Mouse (Mus musculus): ENCODE results near the gene Troap. TPM values are rescaled to one million over a fixed set of nuclear protein-coding genes. Genes with fewer than 3 reads are reported as not detected.

The Troap gene
- 5.9 and 7.5 TPM in 2 replicates for polyA plus RNA-seq (2012; rRNA removed)

- TF ChIP-seq POLR2A (IDR thresholded peaks at IDR 0.05; ENCODE audit: low read depth, low read length) = no peak
- TF ChIP-seq CTCF (IDR thresholded peaks at IDR 0.05; ENCODE audit: extremely low read depth, insufficient read depth, insufficient read length, insufficient replicate concordance) = no peak
- 19% methylated on average over 9 of the region's 9 CpGs for WGBS
- H3K27me3 ChIP-seq (ENCODE audit: control insufficient read depth, insufficient read depth, low read length) = no peaks in the 10 kb centered on the region
- H3K27ac ChIP-seq (ENCODE audit: insufficient read depth, low read length) = peak within 1 kb of the TSS; percentile 89
- peaks cover 6% of the 10 kb centered on the region for H3K4me1 ChIP-seq (ENCODE audit: control insufficient read depth, insufficient read depth, insufficient read length)
- peak within 1 kb of the TSS; percentile 89 for H3K4me3 ChIP-seq (ENCODE audit: extremely low read depth, insufficient read depth, insufficient read length)
- H3K36me3 ChIP-seq (ENCODE audit: control insufficient read depth, insufficient read depth, low read length) = no peaks in the 10 kb centered on the region
- DNase-seq (ENCODE audit: low read depth in 1 of 2, low spot score in 2 of 2) = no peak
These were observed at the start of gene Troap for GRCm38 (mm10) chr15:99074019-99074599. Troap (plus strand) TSS chr15:99074575.

GRCm38 (mm10) chr15:99024668-99025314 is 49.6 kb upstream of the Troap start:
- no peak overlapping the region for H3K4me3 ChIP-seq (ENCODE audit: extremely low read depth, insufficient read depth, insufficient read length)
- peak; percentile 61 to 72 for DNase-seq (ENCODE audit: low read depth in 1 of 2, low spot score in 2 of 2)
- 15% methylated on average over 7 of the region's 8 CpGs for WGBS

GRCm38 (mm10) chr15:99025414-99025813 is 49.0 kb upstream of the Troap start:
- TF ChIP-seq POLR2A (IDR thresholded peaks at IDR 0.05; ENCODE audit: low read depth, low read length) (no peak), CTCF (IDR thresholded peaks at IDR 0.05; ENCODE audit: extremely low read depth, insufficient read depth, insufficient read length, insufficient replicate concordance) (no peak)
- WGBS = 59% methylated on average over 13 of the region's 13 CpGs
- no peak overlapping the region for H3K27ac ChIP-seq (ENCODE audit: insufficient read depth, low read length)
- no peaks in the 10 kb centered on the region for H3K36me3 ChIP-seq (ENCODE audit: control insufficient read depth, insufficient read depth, low read length)
- no peak overlapping the region for H3K4me3 ChIP-seq (ENCODE audit: extremely low read depth, insufficient read depth, insufficient read length)
- no peaks in the 10 kb centered on the region for H3K27me3 ChIP-seq (ENCODE audit: control insufficient read depth, insufficient read depth, low read length)
- DNase-seq (ENCODE audit: low read depth in 1 of 2, low spot score in 2 of 2) = no peak
- H3K4me1 ChIP-seq (ENCODE audit: control insufficient read depth, insufficient read depth, insufficient read length) = no peaks in the 10 kb centered on the region

More at GRCm38 (mm10) chr15:99024668-99025314, 49.6 kb upstream of the Troap start:
- TF ChIP-seq CTCF (IDR thresholded peaks at IDR 0.05; ENCODE audit: extremely low read depth, insufficient read depth, insufficient read length, insufficient replicate concordance) (peak; percentile 54; the same call in 1 of the 2 replicates), POLR2A (IDR thresholded peaks at IDR 0.05; ENCODE audit: low read depth, low read length) (no peak)
- no peaks in the 10 kb centered on the region for H3K27me3 ChIP-seq (ENCODE audit: control insufficient read depth, insufficient read depth, low read length)
- H3K36me3 ChIP-seq (ENCODE audit: control insufficient read depth, insufficient read depth, low read length) = no peaks in the 10 kb centered on the region
- no peak overlapping the region for H3K27ac ChIP-seq (ENCODE audit: insufficient read depth, low read length)
- no peaks in the 10 kb centered on the region for H3K4me1 ChIP-seq (ENCODE audit: control insufficient read depth, insufficient read depth, insufficient read length)

- no peak overlapping the region for H3K27ac ChIP-seq (ENCODE audit: insufficient read depth, low read length)
- H3K4me1 ChIP-seq (ENCODE audit: control insufficient read depth, insufficient read depth, insufficient read length) = peaks cover 3% of the 10 kb centered on the region; the same call in 1 of the 2 replicates
- no peaks in the 10 kb centered on the region for H3K36me3 ChIP-seq (ENCODE audit: control insufficient read depth, insufficient read depth, low read length)
- no peak for TF ChIP-seq CTCF (IDR thresholded peaks at IDR 0.05; ENCODE audit: extremely low read depth, insufficient read depth, insufficient read length, insufficient replicate concordance)
- TF ChIP-seq POLR2A (IDR thresholded peaks at IDR 0.05; ENCODE audit: low read depth, low read length) = no peak
- H3K4me3 ChIP-seq (ENCODE audit: extremely low read depth, insufficient read depth, insufficient read length) = no peak overlapping the region
- no peaks in the 10 kb centered on the region for H3K27me3 ChIP-seq (ENCODE audit: control insufficient read depth, insufficient read depth, low read length)
- WGBS = 53% methylated on average over 4 of the region's 4 CpGs
- peak; percentile 20 to 57 for DNase-seq (ENCODE audit: low read depth in 1 of 2, low spot score in 2 of 2)
These were observed 48.1 kb upstream of the Troap start for GRCm38 (mm10) chr15:99026259-99026658.

GRCm38 (mm10) chr15:99027116-99027515 is 47.3 kb upstream of the Troap start:
- H3K4me3 ChIP-seq (ENCODE audit: extremely low read depth, insufficient read depth, insufficient read length) = no peak overlapping the region
- TF ChIP-seq CTCF (IDR thresholded peaks at IDR 0.05; ENCODE audit: extremely low read depth, insufficient read depth, insufficient read length, insufficient replicate concordance) = no peak

GRCm38 (mm10) chr15:99028874-99029458 is 45.4 kb upstream of the Troap start:
- no peak for TF ChIP-seq CTCF (IDR thresholded peaks at IDR 0.05; ENCODE audit: extremely low read depth, insufficient read depth, insufficient read length, insufficient replicate concordance)
- TF ChIP-seq POLR2A (IDR thresholded peaks at IDR 0.05; ENCODE audit: low read depth, low read length) = no peak
- WGBS = 4% methylated on average over 10 of the region's 10 CpGs
- Histone ChIP-seq H3K4me3 (ENCODE audit: extremely low read depth, insufficient read depth, insufficient read length) (peak overlapping the region; percentile 69; the same call in 1 of the 2 replicates), H3K27me3 (ENCODE audit: control insufficient read depth, insufficient read depth, low read length) (no peaks in the 10 kb centered on the region), H3K36me3 (ENCODE audit: control insufficient read depth, insufficient read depth, low read length) (no peaks in the 10 kb centered on the region), H3K27ac (ENCODE audit: insufficient read depth, low read length) (peak overlapping the region; percentile 95; the same call in 1 of the 2 replicates), H3K4me1 (ENCODE audit: control insufficient read depth, insufficient read depth, insufficient read length) (peaks cover 8% of the 10 kb centered on the region; the same call in 1 of the 2 replicates)
- DNase-seq (ENCODE audit: low read depth in 1 of 2, low spot score in 2 of 2) = no peak

More at GRCm38 (mm10) chr15:99027116-99027515, 47.3 kb upstream of the Troap start:
- Histone ChIP-seq H3K27me3 (ENCODE audit: control insufficient read depth, insufficient read depth, low read length) (no peaks in the 10 kb centered on the region), H3K27ac (ENCODE audit: insufficient read depth, low read length) (no peak overlapping the region), H3K36me3 (ENCODE audit: control insufficient read depth, insufficient read depth, low read length) (no peaks in the 10 kb centered on the region), H3K4me1 (ENCODE audit: control insufficient read depth, insufficient read depth, insufficient read length) (peaks cover 5% of the 10 kb centered on the region; the same call in 1 of the 2 replicates)
- DNase-seq (ENCODE audit: low read depth in 1 of 2, low spot score in 2 of 2) = no peak
- 85% methylated on average over 5 of the region's 5 CpGs for WGBS

Data from spleen, adult 2 months (tissue).